Mouse (Mus musculus) megakaryocyte-erythroid progenitor cell, adult 5-6 weeks (primary cell): ENCODE results near the gene Nynrin. TPM values are rescaled to one million over a fixed set of nuclear protein-coding genes. Genes with fewer than 3 reads are reported as not detected.
A peak's percentile ranks its signal among the peaks of the same experiment; 100 is the strongest.

Experiments used
- ATAC-seq: replicated peaks from 2 replicates; pipeline ENCODE4 v1.8.0; 2016; ENCODE audit warnings: mild to moderate bottlenecking, inconsistent platforms; ENCODE audit not compliant: severe bottlenecking, poor library complexity, low FRiP score, low TSS enrichment
- total RNA-seq, 2 experiments: library from RNA; stranded (forward) in 1 of 2; stranded (reverse) in 1 of 2; fragments of 200-1000, 215-1000 nt in 1 of 2; fragments of >200 nt in 1 of 2; fragmentation: Nextera tagmentation in 1 of 2; gene quantifications; 2 replicates each; pipeline ENCODE4 v1.2.3; 2014 to 2017

The Nynrin gene
- total RNA-seq, 2 experiments from 2014 or later, result 1.2 to 1.9 TPM

DNA sequence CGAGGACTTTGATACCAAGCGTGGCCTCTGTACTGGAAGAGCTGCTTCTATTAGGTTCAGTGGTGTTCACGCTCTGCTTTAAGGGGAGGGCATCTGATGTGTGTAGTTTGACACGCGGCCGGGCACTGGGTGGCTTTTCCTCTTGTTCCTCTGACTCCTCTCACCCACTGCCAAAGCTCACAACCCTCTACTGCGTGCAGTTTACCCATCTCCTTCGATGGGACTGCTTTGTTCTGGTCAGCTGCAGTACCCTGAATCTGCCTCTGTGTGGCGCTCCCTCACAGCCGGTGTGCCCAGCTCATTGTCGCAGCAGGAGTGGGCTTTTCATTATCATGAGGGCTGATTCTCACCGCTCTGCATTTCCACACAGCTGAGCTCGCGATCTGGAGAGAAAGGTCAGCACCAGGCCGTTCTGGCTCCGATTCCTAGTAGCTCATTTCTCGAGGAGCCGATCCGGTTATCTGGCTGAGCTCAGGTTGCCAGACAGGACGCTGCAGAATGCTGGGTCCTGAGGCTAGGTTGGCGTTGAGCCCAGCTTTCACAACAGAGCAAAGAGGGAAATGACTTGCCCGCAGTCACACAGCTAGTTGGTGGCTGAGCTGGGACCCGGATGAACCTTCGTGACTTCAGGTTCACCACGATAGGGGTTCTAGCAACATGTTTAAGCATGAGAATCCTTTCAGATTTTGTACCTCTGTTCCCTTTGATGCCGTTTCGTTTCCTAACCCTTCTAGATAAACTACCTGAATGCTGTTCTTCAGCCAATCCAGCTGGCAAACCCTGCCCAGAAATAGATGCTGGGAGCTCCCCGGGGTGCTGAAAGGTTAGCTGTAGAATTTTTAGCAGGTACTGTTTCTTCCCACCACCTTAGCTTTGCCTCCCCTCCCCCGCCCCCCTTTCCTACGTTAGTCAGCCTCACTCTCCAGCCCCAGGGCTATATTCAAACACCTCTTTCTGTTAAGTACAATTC lies 20.2 kb downstream of the Nynrin start:
- ATAC-seq, result peak; percentile 74

DNA sequence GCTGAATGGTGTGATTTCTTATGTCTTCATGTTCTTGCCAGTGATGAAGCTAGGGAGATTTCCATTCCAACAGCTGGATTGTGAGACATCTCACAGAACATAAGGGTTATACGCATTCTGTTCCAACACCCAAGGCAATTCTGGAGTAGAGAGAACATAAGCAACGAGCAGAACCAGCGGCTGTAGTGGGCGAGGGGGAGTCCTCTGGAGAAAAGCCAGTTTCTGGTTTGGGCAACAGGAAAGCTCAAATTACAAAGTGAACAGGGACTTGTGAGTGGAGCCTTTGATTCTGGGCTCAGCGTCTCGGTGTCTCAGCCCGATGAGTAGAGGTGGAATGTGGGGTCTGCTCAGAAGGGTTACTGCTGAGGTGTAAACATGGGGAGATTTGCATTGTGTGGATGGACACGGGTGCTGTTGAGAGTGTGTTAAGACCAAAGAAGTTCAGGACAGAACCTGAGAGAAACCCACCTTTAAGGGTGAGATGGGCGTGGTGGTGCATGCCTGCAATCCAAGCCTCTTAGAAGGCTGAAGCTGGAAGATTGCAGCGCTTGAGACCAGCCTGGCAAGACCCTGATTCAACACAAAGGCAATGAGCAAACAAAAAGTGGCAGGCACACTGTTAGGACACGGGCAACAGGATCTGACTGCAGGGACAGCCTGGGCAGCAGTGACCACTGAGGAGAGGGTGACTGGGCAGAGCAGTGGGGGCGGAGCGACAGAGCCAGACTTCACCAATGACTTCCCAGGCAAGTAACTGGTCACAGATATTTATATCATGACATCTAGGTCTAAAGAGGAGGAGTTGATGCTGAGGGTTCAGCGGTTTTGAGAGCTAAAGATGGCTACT lies 23.9 kb downstream of the Nynrin start:
- no peak for ATAC-seq

DNA sequence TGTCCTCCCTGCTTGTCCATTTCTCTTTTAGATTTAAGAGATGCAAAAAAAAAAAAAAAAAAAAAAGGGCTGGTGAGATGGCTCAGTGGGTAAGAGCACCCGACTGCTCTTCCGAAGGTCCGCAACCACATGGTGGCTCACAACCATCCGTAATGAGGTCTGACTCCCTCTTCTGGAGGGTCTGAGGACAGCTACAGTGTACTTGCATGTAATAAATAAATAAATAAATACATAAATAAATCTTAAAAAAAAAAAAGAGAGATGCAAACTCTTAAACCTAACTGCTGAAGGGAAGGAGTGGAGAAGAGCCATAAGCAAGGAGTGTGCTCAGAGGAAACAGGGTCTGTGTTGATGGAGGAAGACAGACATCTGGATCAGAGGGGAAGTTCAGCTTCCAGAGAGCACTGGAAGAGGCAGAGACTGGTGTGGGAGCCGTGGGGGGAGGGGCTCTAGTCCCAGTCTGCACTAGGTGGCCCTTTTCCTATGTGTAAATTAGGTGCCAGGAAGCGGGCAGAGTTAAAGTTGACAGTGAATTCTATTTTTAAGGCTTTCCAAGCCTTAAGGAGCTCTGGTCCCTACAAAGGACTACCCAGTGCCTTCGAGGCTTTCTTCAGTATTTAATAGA lies 24.6 kb downstream of the Nynrin start:
- no peak for ATAC-seq

DNA sequence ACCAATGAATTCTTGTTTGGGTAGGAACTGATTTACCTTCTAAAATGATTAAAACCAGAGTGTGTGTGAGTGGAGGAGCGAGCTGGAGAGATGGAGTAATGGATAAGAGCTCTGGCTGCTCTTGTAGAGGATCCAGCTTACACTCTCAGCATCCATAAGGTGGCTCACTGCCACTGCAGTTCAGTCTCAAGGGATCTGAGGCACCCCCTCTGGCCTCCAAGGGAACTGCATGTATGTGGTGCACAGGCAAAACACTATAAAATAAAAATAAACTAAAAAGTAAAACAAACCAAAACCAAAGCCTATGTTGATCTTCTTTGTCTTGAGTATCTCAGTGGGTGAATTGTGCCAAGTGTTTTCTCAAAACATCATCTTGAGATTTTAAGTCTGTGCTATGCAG lies 25.8 kb downstream of the Nynrin start:
- peak; percentile 89 for ATAC-seq

DNA sequence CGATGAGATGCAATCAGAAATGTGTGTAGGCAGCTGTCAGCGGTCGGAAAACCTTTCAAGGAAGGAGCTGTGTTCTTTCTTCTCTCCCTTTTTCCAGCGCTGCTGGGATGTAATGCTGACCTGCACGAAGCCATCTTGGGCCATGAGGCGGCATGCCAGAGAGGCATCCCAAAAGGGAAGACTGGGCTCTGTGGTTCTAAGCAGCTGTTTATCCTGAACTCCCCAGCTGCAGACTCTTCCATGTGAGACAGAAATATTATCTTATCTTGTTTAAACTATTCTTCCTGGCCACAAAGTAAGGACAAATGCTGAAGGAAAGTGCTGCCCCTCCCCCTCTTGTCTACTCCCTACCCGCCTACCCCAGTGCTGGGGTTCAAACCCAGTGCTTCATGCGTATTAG lies 27.2 kb downstream of the Nynrin start:
- ATAC-seq, result no peak

DNA sequence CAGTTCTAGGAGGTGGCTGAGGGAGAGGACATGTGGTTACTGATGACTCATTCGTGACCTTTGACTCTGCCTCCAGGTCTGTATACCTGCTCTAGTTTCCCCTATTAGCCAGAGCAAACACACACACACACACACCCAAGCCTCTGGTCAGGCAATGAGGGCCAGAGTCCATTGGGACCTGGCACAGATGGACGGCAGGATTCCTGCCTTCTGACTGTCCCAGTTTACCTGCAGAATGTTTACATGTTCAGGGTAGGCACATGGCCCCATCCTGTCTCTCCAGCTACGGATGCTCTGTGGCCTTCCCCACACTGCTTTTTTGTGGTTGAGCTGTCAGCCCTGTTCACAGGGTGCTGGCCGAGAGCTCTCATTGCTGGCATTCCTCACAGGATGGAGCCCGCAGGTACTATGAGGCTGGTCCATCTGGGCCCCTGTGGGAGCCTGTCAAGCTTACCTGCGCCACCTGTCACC lies 28.4 kb downstream of the Nynrin start:
- ATAC-seq, result no peak

DNA sequence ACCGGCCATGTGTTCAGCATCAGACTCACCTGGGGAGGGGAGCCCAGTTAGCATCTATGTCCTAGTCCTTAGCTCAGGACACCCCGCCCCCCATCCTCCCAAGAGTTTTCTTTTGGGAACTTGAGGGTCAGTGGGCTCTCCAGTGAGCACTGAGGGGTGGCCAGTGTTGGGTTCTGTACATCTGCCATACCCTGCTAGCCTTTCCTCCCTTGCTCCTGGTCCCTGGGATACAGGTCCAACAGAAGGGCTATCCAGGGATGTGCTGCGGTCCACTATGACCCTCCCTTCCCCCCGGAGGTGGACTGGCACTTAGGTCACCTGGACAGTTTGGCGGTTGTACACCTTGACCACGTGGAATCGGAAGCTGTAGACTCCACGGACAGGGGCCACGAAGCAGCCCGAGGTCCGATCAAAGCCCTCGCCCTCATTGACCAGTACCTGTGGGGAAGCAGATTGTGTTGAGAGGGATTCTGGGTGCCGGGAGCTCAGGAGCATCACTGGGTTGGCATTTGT lies 29.4 kb downstream of the Nynrin start:
- no peak for ATAC-seq

DNA sequence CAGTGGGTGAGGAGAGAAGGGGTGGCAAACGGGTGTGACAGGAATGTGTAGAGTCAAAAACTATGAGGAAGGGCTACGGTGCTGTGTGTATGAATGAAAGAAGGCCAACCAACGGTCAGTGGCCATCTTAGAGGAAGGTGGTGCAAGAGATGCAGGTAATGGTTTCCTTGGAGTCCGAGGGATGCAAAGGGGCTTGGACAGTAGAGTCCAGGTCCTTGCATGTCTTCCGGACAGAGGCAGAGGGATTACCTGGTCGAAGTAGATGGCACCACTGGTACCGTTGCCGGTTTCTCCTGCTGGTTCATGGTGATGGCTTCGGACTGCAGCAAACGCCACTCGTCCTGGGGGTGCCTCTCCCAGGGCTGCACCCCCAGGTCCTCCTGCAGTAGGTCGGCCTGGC lies 29.9 kb downstream of the Nynrin start:
- no peak for ATAC-seq

DNA sequence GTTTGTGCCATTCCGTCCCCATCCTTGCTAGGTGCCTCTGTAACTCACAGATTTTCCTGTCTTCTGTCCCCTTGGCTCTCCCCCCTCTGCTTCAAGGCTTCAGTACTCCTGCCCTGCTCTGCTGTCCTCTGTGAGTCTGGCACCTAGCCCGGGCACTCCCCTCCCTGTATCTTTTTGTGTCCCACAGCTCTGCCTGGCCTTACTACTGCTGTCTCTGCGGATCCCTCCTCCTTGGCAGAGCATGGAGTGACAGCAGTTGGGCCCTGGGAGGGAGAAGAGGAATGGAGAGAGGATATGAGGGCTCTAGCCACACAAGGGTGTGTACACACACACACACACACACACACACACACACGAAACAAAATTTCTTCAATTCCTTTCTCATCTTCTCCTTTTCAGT lies 30.4 kb downstream of the Nynrin start, which contains the start of gene Cbln3:
Gene Cbln3 (minus strand): TSS at position 227 of the 400 bp plus-strand sequence.
- ATAC-seq, result peak; percentile 39

DNA sequence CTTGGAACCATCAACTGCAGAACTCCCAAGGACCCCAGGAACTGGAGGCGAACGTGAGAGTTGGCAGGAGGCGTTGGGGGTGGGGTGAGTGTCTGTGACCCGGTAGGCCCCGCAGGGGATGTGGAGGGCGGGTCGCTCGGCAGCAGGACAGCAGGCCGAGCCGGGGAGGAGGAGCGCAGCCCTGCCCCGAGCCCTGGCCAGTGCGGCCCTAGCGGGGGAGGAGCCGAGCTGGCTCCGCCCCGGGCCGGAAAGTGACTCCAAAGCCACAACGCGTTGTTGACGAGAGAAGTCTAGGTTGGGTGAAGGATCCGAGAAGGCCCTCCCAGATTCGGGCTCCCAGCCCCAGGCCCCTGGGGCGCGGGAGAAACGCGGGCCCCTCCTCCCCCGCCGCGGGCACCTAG lies 30.9 kb downstream of the Nynrin start, which contains the start of gene Khnyn:
Gene Khnyn (plus strand): TSS at position 235 of the 401 bp plus-strand sequence.
- peak; percentile 80 for ATAC-seq

DNA sequence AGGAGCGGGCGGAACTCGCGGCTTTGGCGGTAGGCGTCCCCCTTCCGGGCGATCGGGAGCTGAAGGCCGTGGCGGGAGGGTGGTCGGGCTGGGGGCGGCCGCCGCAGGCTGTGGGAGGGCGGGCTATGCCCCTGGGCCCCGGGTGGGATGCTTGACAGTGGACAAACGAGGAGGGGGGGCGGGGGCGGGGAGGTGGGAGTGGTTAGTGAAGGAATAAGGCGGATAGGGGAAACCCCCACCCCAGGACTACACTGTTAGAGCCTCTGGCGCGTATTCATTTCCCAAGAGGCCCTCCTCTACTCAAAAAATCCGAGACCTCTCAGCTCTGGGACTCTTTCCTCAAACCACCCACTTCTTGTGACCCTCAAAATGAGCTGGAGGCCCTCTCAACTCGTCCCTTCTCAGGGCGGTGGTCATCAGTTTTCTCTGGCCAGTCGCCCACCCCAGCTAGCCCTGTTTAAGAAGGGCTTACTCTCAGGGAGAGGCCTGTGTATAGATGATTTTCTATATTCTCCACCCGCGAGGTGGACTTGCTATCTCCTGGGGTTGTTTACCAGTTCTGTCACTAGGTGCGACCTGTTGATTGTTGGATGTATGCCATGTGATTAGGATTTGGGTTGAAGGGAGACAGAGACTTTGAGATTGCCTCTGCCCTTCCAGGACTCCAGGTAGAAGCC lies 31.4 kb downstream of the Nynrin start:
- peak; percentile 36 for ATAC-seq

DNA sequence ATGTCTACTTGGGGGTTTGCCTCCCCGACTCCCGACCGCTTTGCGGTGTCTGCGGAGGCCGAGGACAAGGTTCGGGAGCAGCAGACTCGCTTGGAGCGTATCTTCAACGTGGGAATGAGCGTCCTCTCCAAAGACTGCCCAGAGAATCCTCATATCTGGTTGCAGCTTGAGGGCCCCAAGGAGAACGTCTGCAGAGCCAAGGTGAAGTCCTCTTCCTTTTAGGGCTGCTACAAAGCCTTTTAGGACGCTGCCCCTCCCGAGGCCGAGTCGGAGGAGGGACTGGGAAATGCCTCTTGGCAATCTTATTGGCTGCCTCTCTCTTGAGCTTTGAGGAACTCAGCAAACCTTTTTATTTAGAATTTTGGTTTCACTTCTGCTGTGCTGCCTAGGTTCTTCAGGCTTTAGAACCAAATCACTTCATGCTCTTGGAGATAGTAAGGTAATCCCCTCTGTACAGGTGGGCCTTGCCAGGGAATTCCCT lies 32.0 kb downstream of the Nynrin start:
- peak; percentile 31 for ATAC-seq

DNA sequence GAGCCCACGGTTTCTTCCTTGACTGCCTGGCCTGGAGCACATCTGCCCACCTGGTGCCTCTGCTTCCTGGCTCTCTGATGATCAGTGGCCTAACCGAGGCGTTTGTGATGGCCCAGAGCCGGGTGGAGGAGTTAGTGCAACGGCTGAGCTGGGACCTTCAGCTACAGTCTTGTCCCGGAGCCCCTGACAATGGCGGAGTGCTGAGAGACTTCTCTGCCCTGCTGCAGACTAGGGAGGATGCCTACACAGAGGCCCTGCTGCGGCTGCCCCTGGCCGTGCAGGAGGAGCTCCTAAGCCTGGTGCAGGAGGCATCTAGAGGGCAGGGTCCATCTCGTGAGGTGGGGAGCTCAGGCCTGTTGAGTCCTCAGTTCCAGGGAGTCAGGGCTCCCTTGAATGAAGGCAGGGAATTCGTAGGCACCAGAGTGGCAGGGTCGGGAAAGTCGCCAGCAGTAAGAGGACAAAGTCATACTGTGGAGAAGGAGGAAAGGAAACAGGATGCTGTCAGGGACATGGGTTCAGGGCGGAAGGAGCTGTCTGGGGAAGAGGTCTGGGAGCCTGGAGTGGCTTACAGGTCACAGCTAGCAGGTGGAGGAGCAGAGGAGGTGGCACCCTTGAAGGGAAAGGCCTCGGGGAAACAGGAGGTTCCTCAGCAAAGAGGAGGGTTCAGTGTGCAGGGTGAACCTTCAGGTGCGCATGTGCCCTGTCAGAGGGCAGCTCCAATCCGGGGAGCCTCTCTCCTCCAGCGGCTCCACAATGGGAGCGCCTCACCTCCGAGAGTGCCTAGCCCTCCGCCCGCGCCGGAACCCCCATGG lies 33.0 kb downstream of the Nynrin start:
- no peak for ATAC-seq

DNA sequence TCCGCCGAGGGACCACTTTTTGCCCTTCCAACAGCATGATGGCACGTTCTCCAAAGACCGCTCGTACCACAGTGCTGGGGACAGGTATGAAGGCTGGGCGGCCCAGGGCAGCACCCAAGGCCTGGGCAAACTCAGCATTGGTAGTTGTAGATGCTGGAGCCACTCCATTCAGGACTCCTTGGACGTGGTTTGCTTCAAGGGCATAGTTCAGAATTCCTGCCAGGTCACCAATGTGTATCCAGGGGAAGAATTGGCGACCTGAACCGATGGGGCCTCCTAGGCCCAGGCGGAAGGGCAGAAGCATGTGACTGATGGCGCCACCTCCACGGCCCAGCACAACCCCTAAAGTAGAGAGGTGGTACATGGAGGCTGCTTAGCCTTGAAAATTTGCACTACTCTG lies 43.9 kb downstream of the Nynrin start:
- no peak for ATAC-seq

DNA sequence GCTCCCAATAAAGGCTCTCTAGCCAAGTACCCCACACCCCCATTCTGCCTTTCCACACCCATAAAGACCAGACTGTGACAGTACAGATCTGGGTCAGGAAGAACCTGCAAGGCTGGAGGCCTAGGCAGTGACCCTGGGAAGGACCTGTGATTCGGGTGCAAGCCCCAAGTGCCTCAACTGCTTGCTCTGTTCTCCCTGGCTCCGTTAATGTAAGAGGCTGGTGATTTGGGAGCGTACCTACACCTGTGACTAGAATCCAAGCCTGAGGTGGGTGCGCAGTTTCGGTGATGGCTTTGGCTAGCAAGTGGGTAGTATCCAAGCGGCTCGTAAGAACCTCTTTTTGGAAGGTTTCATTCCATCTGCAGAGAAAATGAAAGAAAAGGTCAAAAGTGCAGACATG lies 45.1 kb downstream of the Nynrin start:
- no peak for ATAC-seq

DNA sequence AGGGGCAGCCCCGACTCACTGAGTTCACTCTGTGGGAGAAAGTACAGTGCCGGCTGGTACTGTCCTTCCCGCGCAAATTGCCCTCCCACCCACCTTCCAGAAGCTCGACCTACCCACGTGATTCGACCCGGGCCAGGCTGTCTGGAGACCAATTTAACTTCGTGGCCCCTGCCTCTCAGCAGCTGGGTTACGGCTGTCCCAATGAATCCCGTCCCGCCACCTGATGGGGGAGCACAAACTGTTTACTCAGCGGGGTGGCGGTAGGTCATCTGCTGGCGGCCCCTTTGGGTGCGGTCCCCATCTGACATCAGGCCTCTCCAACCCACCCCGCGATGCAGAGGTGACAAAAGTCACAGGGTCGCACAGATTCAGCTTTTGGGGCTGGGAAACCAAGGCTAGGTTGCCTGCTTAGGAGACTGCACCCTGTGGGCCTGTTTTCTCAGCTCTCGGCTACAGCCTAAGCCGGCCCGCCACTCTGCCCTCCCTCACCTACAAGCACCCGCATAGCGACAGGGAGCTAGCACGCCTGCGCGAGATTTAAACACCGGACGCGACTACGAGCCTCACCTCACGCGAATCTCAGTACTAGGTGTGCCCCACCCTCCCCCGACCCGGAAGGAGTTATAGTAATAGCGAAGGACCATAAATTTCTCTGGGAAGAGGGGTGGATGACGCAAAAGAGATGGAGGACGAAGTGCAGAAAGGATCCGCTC lies 46.0 kb downstream of the Nynrin start, which contains the start of gene Sdr39u1:
Gene Sdr39u1 (minus strand): TSS at position 593 of the 713 bp plus-strand sequence.
- ATAC-seq, result peak; percentile 91

DNA sequence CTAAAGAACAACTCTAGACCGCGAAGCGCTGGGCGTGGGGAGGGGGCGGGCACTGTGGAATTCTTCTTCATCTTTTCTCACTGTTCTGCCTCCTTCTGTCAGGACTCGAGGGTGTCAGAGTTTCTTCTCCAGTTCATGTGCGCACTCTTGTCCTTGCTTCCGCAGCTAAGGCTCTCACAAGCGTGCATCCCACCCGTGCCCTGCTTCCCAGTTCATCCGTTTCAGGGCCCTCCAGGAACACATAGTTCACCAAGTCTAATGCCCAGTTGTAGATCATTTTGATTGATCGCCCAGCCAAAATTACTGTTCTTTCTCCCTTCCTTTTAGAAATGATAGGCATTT lies 46.6 kb downstream of the Nynrin start:
- ATAC-seq, result no peak
